Mouse (Mus musculus): ENCODE data around the gene Vpreb2. TPM values are rescaled to one million over a fixed set of nuclear protein-coding genes. Genes with fewer than 3 reads are reported as not detected.

Vpreb2 gene
- under 1 TPM in 1 of 2 experiments, not detected in 1; 0.79 TPM for total RNA-seq (2023)

GRCm38 (mm10) chr16:17980128-17980527 lies at the start of gene Vpreb2:
Vpreb2 (plus strand) TSS chr16:17980428.

Other genes with a start within 250 kb of the Vpreb2 start
- gene Med15, start 247.5 kb upstream of the Vpreb2 start, total RNA-seq (2023), result 100 to 1,000 TPM; 145 to 163 TPM
- gene Klhl22, start 220.8 kb upstream of the Vpreb2 start, total RNA-seq (2023), result 10 to 100 TPM; 19.5 to 22.0 TPM
- 1 to 10 TPM in 1 of 2 experiments, not detected in 1; 1.1 TPM for gene Scarf2, start 183.1 kb upstream of the Vpreb2 start, total RNA-seq (2023)
- not detected for gene B830017H08Rik, start 147.3 kb upstream of the Vpreb2 start, total RNA-seq (2023)
- 10 to 100 TPM; 19.0 to 21.9 TPM for gene Car15, start 142.1 kb upstream of the Vpreb2 start, total RNA-seq (2023)
- gene Gm20518, start 88.8 kb upstream of the Vpreb2 start, total RNA-seq (2023), result 1 to 10 TPM; 5.5 to 5.7 TPM
- not detected for gene Tssk1, start 86.2 kb upstream of the Vpreb2 start, total RNA-seq (2023)
- gene Dgcr2, start 81.9 kb upstream of the Vpreb2 start, total RNA-seq (2023), result 10 to 100 TPM; 79.5 to 79.9 TPM
- gene Tssk2, start 81.8 kb upstream of the Vpreb2 start, total RNA-seq (2023), result not detected
- gene Ess2, start 69.1 kb upstream of the Vpreb2 start, total RNA-seq (2023), result 10 to 100 TPM; 72.0 to 81.4 TPM
- gene Gsc2, start 65.4 kb upstream of the Vpreb2 start, total RNA-seq (2023), result not detected
- gene Slc25a1, start 52.2 kb upstream of the Vpreb2 start, total RNA-seq (2023), result 10 to 100 TPM; 20.5 to 25.4 TPM
- gene Dgcr6, start 72.4 kb downstream of the Vpreb2 start, total RNA-seq (2023), result 10 to 100 TPM in 1 of 2 experiments, 1 to 10 TPM in 1; 7.5 to 10.2 TPM
- 1 to 10 TPM; 4.9 to 6.8 TPM for gene Prodh, start 109.8 kb downstream of the Vpreb2 start, total RNA-seq (2023)
- not detected for gene Rtn4r, start 147.2 kb downstream of the Vpreb2 start, total RNA-seq (2023)
- gene Ccdc188, start 237.5 kb downstream of the Vpreb2 start, total RNA-seq (2023), result not detected